Mouse (Mus musculus) Patski (cell line): ENCODE measurements around the gene Adtrp. TPM values are rescaled to one million over a fixed set of nuclear protein-coding genes. Genes with fewer than 3 reads are reported as not detected.

Experiments
- ATAC-seq: fragments of 100-300 bp; one replicate; pipeline ENCODE4 v1.8.0; 2021
- CTCF ChIA-PET: fragments of 350-600 bp; sonication (Branson Sonifier 250); formaldehyde crosslinking; loops from one replicate; lab custom pipeline; 2022; ENCODE audit warnings: inconsistent platforms; lab: Charles Lee
- POLR2A ChIA-PET: fragments of 350-600 bp; sonication (Branson Sonifier 250); formaldehyde crosslinking; loops from one replicate; lab custom pipeline; 2022; ENCODE audit warnings: antibody characterized with exemption, inconsistent platforms; lab: Charles Lee
- DNase-seq: peaks from one replicate; pipeline ENCODE4 v3.0.0-alpha.2; 2011; ENCODE audit warnings: low read depth, low spot score
- H3K27me3 ChIP-seq: fragments of 371-371 bp; one replicate; pipeline ENCODE4 v1.5.1; 2021
- CTCF ChIP-seq: fragments of 100-300 bp; IDR thresholded peaks from one replicate; pipeline ENCODE4 v1.5.1; 2021
- in situ Hi-C: fragments of 300-500 bp; cut with MboI; formaldehyde crosslinking; loops from 3 replicates; pipeline ENCODE4 v1.11.1; 2018; ENCODE audit warnings: low pct_unique_long_range_greater_than_20kb, mixed read lengths
- polyA plus RNA-seq: library from polyadenylated mRNA; unstranded; gene quantifications from one replicate; pipeline ENCODE4 v1.2.3, GENCODE M21; 2021

Gene Adtrp
- polyA plus RNA-seq, 1 experiment from 2014 or later, result not detected

DNA sequence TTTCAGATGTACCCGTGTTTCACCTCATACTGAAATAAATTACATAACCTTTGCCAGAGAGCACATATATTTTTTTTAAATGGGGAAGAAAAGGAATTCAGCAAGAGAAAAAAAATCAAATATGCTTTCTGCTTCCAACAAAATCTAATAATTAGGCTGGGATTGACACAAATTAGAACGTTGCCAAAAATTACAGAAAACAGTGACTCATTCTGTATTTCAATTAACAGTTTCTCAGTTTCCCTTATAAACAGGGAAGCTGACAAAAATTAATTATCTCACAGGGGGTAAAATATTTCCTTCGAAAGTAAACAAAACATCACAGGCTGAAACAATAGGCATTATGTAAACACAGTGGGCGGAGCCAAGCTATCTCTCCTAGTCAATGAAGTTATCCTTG is 67.2 kb downstream of the Adtrp start:
- H3K27me3 ChIP-seq, result no peaks in the 10 kb centered on the region
- ATAC-seq (no peak), DNase-seq (no peak)
- ChIA-PET POLR2A (no interaction called here), CTCF (interaction anchor here (0.6 to 0.7 kb wide), 2 partner anchors 13 to 16 kb away, joined by 3 read pairs; no protein-coding TSS in a partner anchor)
- in situ Hi-C loops, result no loop called here
- no peak for TF ChIP-seq CTCF

DNA sequence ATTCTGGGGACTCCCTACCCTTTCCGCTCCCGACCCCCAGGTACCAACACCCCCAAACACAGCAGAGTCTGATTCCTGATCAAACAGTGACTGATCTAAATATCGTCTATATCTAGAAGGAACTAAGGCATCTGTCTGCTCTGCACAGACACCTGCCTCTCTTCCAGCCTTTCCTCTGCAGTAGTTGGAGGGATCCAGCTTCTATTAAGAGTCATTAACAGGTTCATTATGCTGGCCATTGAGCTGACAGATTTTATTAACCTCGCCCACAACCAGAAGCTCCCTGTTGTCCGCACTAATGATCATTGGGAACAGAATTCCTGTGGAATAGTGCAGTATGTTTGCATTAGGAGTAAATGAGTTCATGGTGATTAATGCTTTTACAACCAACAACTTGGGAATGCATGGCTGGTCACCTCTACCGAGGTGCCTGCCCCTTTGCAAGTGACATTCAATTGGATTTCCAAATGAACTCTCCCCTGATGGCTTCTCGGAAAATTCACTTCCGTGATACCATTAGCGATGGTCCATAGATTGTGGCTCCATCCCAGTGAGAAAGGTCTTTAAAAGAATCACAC is 67.8 kb downstream of the Adtrp start:
- in situ Hi-C loops, result no loop called here
- no peaks in the 10 kb centered on the region for H3K27me3 ChIP-seq
- POLR2A ChIA-PET, result interaction anchor here (0.9 kb wide), 1 partner anchor 16 kb away, joined by 4 read pairs; no protein-coding TSS in a partner anchor
- CTCF ChIA-PET, result interaction anchor here (0.6 kb wide), 1 partner anchor 15 kb away, joined by 3 read pairs; no protein-coding TSS in a partner anchor
- ATAC-seq (no peak), DNase-seq (no peak)
- TF ChIP-seq CTCF, result no peak

DNA sequence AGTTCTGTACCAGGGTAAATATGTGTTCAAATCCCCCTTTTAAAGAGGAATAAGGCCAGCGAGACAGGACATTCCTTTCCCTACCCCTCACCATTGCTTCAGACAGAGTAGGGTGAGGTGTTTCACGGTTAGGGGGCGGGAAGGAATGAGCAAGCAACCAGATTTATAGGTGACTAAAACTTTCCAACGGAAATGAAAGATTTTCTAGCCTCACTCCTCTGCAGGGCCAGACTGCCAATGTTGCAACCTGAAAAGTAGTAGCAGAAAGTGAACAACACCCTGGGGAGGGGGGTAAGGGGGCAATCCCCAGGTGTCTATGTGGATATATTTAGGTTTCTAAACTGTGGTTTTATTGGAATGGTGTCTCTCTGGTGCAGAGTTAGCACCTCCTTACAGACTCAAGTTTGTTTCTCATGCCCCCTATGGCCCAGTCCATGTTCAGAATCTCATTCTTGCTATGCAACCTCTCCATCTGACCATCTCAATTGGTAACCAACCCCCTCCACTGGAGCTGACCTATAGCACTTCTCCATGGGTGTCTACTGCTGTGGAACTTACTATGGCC is 73.6 kb downstream of the Adtrp start:
- DNase-seq (peak; percentile 13), ATAC-seq (no peak)
- in situ Hi-C loops, result no loop called here
- no peaks in the 10 kb centered on the region for H3K27me3 ChIP-seq
- ChIA-PET CTCF (no interaction called here), POLR2A (no interaction called here)
- no peak for TF ChIP-seq CTCF

DNA sequence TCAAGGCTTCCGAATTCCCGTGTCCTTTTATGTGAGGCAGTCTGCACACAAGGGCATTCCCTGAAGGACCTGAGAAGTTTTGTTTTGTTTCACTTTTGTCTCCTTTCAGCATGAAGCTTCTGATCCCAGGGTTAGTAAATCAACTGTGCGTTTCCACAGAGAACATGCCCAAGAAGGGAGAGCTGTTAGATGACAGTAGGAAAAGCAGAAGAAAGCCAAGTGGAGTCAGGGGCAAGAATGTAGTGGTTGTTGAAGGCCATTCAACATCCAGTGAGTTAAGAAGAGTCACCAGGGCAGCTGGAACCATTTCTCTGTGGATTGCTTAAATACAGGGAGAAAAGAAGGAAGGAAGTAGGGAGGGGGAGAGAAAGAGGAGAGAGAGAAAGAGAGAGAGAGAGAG is 76.4 kb downstream of the Adtrp start:
- in situ Hi-C loops, result no loop called here
- ATAC-seq, result no peak
- TF ChIP-seq CTCF, result no peak
- no peaks in the 10 kb centered on the region for H3K27me3 ChIP-seq
- ChIA-PET POLR2A (no interaction called here), CTCF (no interaction called here)
- no peak for DNase-seq

DNA sequence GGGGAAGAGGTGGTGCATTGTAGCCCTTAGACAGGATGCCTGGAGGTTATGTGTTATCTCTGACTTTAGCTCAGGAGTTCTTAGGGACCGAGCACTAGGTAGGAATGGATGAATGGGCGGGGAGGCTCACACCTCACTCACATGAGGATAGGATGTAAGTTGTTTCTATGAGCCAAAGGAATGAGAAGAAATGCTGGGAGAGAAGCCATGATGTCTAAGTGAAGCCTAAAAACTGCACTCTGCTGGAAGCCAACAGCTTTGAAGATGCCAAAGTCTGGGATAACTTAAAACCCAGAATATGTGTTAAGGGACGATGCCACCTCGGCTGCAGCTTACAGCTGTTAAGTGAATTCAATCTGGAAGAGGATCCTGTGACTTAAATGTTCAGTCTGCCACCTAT is 79.5 kb downstream of the Adtrp start:
- TF ChIP-seq CTCF, result no peak
- DNase-seq (no peak), ATAC-seq (no peak)
- in situ Hi-C loops, result no loop called here
- POLR2A ChIA-PET, result no interaction called here
- H3K27me3 ChIP-seq, result no peaks in the 10 kb centered on the region
- CTCF ChIA-PET, result interaction anchor here (1.0 kb wide), 1 partner anchor 283 kb away, joined by 3 read pairs; no protein-coding TSS in a partner anchor

DNA sequence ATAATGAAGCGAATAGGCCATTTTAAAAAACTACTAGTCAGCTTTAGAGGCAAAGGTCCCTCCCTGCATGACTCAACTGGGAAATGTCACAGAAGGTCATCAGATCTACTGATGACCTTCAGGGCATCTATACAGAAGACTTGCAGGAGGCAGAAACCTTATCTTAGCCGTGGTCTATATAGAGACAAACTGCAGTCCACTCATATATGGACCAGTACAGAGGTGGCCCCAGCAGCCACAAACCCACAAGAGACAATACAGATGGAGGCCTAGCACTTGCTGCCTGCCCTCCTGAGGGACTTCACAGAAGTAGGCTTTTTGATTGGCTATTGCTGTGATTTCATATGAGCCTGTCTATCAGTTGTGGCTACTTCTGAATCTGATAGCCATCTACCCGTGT is 85.5 kb downstream of the Adtrp start:
- ChIA-PET CTCF (no interaction called here), POLR2A (no interaction called here)
- DNase-seq (no peak), ATAC-seq (no peak)
- no peak for TF ChIP-seq CTCF
- in situ Hi-C loops, result no loop called here
- H3K27me3 ChIP-seq, result no peaks in the 10 kb centered on the region

DNA sequence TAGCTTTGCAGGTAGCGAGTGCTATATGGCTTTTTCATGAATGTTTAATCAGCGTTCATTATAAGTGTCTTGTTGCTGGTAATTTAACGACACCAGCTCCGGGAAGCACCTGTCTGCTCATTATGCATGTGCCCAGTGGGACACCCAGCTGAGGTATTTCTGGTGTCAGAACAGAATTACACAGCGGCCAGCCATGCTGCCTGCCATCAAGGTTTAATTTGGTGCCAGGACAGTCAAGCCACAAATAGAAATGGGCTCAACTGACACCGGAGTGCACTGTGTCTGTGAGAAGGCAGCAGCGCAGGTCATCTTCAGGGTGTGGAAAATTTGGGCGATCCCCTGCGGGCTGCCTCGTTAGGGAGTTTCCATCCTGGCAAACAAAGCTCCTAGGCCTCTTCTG is 87.0 kb downstream of the Adtrp start:
- ChIA-PET CTCF (interaction anchor here (1.0 kb wide), 1 partner anchor 9 kb away, joined by 3 read pairs; no protein-coding TSS in a partner anchor), POLR2A (interaction anchor here (1.0 kb wide), 1 partner anchor 15 kb away, joined by 3 read pairs; no protein-coding TSS in a partner anchor)
- no peak for ATAC-seq
- TF ChIP-seq CTCF, result no peak
- no peaks in the 10 kb centered on the region for H3K27me3 ChIP-seq
- no peak for DNase-seq
- in situ Hi-C loops, result no loop called here

DNA sequence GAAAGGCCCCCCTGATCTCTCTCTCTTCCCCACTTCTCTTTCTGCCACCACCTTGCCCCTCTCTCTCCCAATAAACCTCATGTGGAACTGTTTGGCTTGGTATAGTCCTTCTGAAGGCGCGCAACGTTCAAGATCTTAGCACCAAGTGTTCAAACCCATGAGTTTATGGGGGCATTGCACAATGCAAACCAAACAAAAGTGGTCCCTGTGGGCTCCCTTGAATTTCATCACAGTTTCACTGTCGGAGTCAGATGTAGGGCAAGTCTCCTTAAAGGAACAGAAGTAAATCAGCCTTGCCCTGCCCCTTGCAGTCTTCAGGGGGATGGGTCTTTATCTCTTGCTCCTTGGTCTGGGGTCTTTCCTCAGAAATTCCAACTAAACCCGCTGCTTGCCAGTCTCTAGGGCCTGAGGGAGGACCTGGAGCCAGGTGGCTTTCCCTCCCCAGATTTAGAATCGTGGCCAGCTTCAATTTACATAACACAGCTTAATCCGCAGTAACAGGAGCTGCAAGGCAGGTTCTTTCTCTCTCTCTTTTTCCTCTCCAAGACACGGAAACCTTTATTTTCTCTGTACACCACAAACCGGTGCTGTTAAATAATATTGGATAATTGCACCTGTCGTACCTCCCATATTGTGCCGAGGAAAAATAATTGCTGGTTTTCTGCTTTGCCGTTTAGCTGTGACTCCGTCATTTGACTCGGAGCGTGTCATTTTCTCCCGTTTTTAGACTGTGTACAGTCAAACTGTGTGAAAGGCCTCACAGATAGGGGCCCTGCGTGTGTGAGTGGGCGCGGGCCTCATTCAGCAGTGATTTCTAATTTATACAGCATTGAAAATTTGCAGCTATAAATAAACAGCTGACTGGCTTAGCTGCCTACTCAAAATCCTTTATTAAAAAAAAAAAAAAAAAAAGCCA is 88.7 kb downstream of the Adtrp start:
- no peak for ATAC-seq
- POLR2A ChIA-PET, result no interaction called here
- CTCF ChIA-PET, result no interaction called here
- no peak for TF ChIP-seq CTCF
- DNase-seq, result no peak
- in situ Hi-C loops, result no loop called here
- no peaks in the 10 kb centered on the region for H3K27me3 ChIP-seq

DNA sequence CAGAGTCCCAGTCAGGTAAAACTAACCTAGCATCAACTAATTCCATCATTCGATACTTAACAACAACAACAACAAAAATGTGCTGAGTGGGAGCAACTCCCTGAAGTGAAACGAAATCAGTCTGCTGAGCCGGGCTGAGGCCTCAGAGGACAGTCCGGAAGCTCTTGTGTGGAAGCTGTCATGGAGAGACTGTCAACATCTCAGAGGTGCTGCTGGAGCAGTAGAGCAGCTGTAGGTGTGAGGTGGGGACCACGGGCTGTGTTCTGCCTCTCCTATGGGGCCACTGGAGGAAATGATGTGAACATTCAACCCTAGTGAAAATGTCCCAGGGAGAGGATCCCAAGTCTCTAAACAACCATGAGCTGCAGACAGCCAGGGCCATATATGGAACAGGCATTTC is 94.4 kb downstream of the Adtrp start:
- no peak for TF ChIP-seq CTCF
- ChIA-PET CTCF (no interaction called here), POLR2A (no interaction called here)
- in situ Hi-C loops, result no loop called here
- no peaks in the 10 kb centered on the region for H3K27me3 ChIP-seq
- no peak for ATAC-seq
- no peak for DNase-seq

DNA sequence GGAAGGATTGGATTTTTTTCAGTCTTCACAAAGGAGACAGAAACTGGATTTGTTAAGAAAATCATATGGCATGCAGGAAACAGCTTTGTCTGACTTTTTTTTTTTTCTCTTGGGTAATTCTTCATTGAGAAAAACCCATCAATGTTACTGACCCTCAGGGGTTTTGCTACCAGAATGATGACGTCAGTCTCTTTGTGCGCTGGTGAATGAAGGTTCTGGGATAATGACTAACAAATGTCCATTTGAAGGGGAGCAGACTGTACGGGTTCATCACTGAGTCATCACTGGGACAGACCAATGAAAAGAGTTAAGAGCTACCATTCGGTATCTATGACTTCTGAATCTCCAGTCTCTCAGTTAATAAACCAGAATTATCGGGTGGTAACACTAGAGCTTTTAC is 97.0 kb downstream of the Adtrp start:
- peak; percentile 68 for DNase-seq
- no peaks in the 10 kb centered on the region for H3K27me3 ChIP-seq
- no peak for TF ChIP-seq CTCF
- CTCF ChIA-PET, result interaction anchor here (0.8 to 1.0 kb wide), 2 partner anchors 14 to 15 kb away, joined by 3 to 4 read pairs; no protein-coding TSS in a partner anchor
- in situ Hi-C loops, result no loop called here
- no peak for ATAC-seq
- POLR2A ChIA-PET, result no interaction called here
